Comparison of ENCODE assay signal across 8 mouse cellular contexts in the genomic region with DNA sequence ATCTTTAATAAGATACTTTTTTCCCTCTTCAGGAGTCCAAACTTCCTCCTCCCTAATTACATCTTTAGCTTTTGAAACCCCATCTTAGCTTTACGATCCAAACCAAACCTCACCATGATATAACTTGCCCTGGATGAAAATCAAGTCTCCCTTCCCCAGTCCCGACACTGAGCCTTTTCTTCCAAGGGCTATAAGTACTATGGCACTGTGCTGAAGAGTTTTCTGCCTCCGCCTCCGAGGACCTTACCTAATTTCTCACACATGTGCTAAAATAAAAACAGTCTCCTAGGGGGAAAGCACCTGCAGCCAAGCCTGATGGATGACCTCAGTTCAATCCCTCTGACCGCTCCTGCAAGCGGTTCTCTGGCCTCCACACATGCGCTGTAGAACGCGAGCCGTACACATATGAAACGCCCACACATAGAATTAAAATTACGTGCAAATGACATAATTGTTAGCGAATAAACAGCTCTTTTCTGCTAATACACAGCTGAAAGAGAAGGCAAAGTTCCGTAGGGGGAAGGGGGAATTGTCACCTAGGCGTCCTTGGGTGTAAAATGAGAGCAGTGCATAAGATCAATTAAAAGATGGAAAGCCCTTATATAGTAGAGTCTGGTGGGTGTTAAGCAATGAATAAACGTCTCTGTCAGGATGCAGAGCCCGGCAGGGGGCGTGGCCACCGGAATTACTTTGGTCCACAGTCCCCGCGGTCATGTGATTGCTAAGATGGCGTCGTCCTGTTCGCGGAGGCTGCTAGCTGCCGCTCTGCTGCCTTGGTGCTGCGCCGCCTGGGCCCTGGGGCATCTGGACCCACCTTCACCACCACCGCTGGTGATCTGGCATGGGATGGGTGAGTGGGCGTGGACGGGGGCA. TPM values are rescaled to one million over a fixed set of nuclear protein-coding genes. Genes with fewer than 3 reads are reported as not detected.
A peak's percentile ranks its signal among the peaks of the same experiment; 100 is the strongest.
DNase-seq lines count a peak whose midpoint lies in the region; ATAC-seq and TF ChIP-seq lines count a peak whose summit lies in the region.

A gene (plus strand): TSS at position 713 of the 873 bp plus-strand sequence.

- no peaks in the 10 kb centered on the region for H3K36me3 ChIP-seq in forebrain, embryonic 15.5 days

- H3K27me3 ChIP-seq in forebrain, embryonic 15.5 days: no peaks in the 10 kb centered on the region

- TF ChIP-seq CTCF in lung, adult 2 months (IDR thresholded peaks at IDR 0.05; ENCODE audit: insufficient read depth, low read length): 0 out of 2 replicates have a peak, but pooled peaks have one; percentile 10

- peaks cover 37% of the 10 kb centered on the region for H3K4me1 ChIP-seq in forebrain, embryonic 15.5 days
- H3K4me1 ChIP-seq in lung, adult 2 months (ENCODE audit: control insufficient read depth, insufficient read depth, low read length): peaks cover 6% of the 10 kb centered on the region; the same call in 1 of the 2 replicates

- ATAC-seq in forebrain, embryonic 15.5 days (replicated peaks): peak; percentile 92
- peak; percentile 83 for ATAC-seq in neutrophil, adult 5-6 weeks (ENCODE audit: extremely low read depth, insufficient number of reproducible peaks, low FRiP score, poor library complexity, severe bottlenecking)

- H3K9ac ChIP-seq in forebrain, embryonic 15.5 days (replicated peaks): peak within 1 kb of the TSS; percentile 80

- H3K4me2 ChIP-seq in forebrain, embryonic 15.5 days (replicated peaks): peak within 1 kb of the TSS; percentile 79

- H3K4me3 ChIP-seq in forebrain, embryonic 15.5 days: peak within 1 kb of the TSS; percentile 84
- H3K4me3 ChIP-seq in lung, adult 2 months (replicated peaks; ENCODE audit: extremely low read depth, low read depth, low read length): peak within 1 kb of the TSS; percentile 88

- TF ChIP-seq POLR2A in lung, adult 2 months (IDR thresholded peaks at IDR 0.05; ENCODE audit: borderline replicate concordance, extremely low read depth, low read depth, low read length): peak; percentile 74; the same call in 1 of the 2 replicates

- intact Hi-C loops in heart, postnatal 25 days (cut with DNase I): no loop called here

- peak within 1 kb of the TSS; percentile 88 for H3K27ac ChIP-seq in forebrain, embryonic 15.5 days (replicated peaks)

- DNase-seq in ES-CJ7 (ENCODE audit: low read depth, low spot score): peak; percentile 82
- peak; percentile 85 for DNase-seq in cerebellum, adult 11 months
- peak; percentile 59 for DNase-seq in heart, postnatal 25 days (ENCODE audit: low spot score)
- DNase-seq in layer of hippocampus, adult 18-20 months (ENCODE audit: low spot score in 2 of 2): peak; percentile 89 to 97
- DNase-seq in lung, adult 2 months: peak; percentile 80
- peak; percentile 81 to 84 for DNase-seq in thymus, adult 18-20 months

- H3K9me3 ChIP-seq in forebrain, embryonic 15.5 days: no peaks in the 10 kb centered on the region

- WGBS in forebrain, embryonic 15.5 days: 2% methylated on average over 31 of the region's 31 CpGs
- 4% methylated on average over 31 of the region's 31 CpGs for WGBS in lung, adult 2 months

RNA-seq across cellular contexts. Expression of the gene that starts here (rescaled TPM):
- polyA plus RNA-seq in forebrain, embryonic 15.5 days (2015; fragmentation: Nextera tagmentation; extraction: Ambion mirVana): 71.6 and 73.6 TPM in 2 replicates
- total RNA-seq in heart, postnatal 25 days (2021): 10 to 100 TPM; 35.1 to 38.7 TPM
- 10 to 100 TPM; 84.3 to 92.4 TPM for total RNA-seq in layer of hippocampus, adult 18-20 months (2021)
- polyA plus RNA-seq in lung, adult 2 months (2012; rRNA removed): 35.2 and 43.6 TPM in 2 replicates
- 219 and 220 TPM in 2 replicates for total RNA-seq in neutrophil, adult 5-6 weeks (2017)

Comparison
In these comparisons a context has a peak if more than half of its experiments do, and no peak if none do; other contexts are left out.
1. Peak in every context shown above with its lines: DNase-seq, ATAC-seq, H3K4me3 ChIP-seq and H3K27ac ChIP-seq.